Mouse (Mus musculus) heart, postnatal 0 days (tissue): ENCODE results near the gene Cnpy3.

ENCODE experiments used
- CTCF ChIP-seq: IDR thresholded peaks from 2 replicates; pipeline ENCODE4 v1.5.1; 2016; ENCODE audit warnings: antibody characterized with exemption, control low read depth, low read depth
- EP300 ChIP-seq: IDR thresholded peaks from 2 replicates; pipeline ENCODE4 v1.6.1; 2016; ENCODE audit warnings: antibody characterized with exemption, low read depth

DNA sequence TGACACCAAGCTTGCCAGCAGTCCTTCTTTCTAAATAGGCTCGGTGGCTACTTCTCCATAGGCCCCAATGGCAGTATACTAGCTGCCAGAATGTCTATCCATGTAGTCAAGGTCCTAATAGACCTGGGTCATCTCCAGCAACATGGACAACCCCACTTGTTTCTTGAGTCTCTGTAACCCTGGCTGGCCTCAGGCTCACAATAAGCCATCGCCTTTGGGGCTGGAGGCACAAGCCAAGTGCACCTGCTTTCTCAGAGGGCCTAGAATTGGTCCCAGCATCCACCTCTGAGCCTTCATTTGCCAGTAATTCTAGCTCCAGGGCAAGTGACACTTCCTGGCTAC, 22.1 kb upstream of the Cnpy3 start:
- TF ChIP-seq CTCF (no peak), EP300 (no peak)
